Mouse (Mus musculus) layer of hippocampus, adult 8-10 months (tissue): Measurements from ENCODE around the gene Anapc7. TPM values are rescaled to one million over a fixed set of nuclear protein-coding genes. Genes with fewer than 3 reads are reported as not detected.
"Not testable (repeated sequence)": the region's sequence is repeated elsewhere in the genome, so short reads cannot be mapped to it uniquely, and the experiment has no call there.

ENCODE experiments used
- DNase-seq, 2 experiments: peaks; one replicate each; pipeline ENCODE4 v3.0.0; 2022; ENCODE audit warnings: low spot score in 2 of 2
- total RNA-seq, 4 experiments: library from RNA; stranded (reverse); gene quantifications; 2 replicates each; pipeline ENCODE4 v1.2.4; 2022

The Anapc7 gene
- total RNA-seq, 4 experiments from 2014 or later: 33.0 to 39.2 (median 36.3) TPM

DNA sequence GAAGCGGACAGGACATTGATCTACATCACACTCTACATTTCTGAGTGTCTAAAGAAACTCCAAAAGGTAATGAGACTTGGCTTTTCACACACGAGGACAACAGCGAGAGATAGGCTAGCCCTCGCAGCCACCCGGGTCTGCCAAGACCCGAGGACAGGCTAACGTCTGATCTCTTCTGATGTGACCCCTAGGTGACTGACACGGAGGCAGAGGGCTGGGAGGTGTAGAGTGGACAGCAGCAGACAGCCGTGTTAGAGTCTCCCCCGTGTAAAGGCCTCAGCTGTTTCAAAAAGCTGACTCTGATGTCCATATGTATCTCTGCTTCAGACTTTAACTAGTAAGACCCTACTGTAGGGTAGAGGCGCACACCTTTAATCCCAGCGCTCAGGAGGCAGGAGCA is 18.1 kb upstream of the Anapc7 start:
- no peak for DNase-seq

DNA sequence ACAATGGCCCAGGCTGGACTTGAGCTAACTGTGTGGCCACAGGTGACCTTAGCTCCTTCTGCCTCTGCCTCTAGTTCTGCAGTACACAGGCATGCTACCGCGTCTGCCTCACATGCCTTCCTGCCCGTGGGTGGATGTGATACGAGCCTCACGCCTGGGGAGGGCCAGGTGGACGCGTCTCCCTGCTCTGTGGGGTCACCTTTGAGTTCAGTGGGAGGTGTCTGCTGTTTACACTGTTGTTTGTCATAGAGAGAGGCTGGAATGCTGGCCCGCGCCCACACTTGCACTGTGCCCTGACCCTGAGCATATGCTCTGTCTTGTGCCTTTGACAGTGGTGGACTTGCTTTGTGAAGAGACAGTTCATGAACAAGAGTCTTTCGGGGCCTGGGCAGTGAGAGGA is 16.0 kb upstream of the Anapc7 start:
- DNase-seq: no peak

DNA sequence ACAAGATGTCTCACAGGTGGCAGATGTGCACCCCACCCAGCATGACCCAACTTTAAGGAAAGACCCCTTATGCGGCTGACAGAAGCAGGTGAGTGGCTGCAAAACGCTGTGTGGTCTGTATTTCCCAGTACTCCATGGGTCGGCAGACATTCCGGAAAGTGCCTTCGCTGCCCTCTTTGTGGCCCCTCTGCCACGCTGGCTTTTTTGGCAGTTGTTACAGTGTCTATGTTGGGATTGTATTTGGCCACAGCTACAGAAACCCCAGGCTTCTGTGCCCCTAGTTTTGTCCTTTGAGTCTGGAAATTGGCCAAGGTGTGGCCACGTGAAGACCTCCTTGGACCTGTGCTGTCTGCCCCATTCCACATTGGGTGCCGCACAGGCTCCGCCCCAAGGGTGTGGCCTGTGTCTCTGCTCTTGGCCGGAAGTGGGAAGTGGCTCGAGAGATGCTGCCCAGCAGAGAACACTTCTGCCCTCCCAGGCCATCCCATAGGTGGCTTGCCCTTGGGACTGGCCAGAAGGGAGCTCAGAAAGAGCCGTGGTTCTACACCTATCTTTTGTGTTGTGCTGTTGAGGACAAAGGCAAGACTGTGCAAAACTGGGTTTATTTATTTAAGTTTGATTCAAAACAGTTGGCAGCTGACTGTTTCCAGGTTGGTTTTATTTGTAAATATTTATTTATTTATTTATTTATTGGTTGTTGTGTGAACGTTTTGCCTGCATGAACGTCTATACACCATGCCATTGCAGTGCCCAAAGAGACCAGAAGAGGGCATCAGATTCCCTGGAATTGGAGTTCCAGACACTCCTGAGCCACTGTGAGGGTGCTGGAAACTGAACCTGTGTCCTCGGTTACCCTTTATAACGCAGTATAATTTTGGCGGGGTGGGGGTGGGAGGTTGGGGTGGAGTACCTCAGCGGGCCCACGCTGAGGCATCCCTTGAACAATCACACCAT is 11.5 kb upstream of the Anapc7 start:
- no peak for DNase-seq

DNA sequence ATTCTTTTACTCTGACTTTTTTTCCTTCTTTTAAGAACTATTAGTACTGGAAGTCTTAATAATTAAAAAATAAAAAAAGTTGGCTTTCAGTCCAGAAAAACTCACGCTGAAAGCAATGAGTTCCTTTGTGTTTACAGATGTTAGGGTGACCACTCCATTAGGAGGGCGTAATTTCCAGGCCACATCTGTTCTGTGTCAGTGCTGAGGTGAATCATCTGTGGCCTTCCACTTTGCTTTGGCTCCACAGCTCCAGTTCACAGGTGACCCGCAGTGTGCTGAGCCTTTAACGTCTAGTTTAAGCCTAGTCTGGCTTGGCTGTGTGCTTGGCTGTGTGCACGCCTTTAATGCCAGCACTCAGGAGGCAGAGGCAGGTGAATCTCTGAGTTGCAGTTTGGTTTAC is 9.6 kb upstream of the Anapc7 start:
- no peak for DNase-seq

DNA sequence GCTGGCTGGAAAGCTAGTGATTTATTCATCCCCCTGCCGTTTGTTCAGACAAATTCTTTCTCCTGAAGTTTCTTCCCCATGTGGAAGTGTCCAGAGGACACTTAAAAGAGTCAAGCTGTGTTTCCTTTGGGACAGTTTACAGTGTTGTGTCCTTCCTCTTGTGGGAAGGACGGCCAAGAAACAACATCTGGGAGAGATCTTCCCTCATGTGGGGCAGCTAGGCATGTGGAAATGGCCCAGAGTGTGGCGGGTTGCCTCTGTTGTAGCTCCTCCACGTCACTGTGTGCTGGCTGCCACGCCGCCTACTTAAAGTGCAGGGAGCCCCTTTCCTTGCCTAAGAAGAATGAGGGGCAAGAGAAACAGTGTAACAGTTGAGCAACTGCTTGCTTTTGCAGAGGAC is 8.7 kb upstream of the Anapc7 start:
- no peak for DNase-seq

DNA sequence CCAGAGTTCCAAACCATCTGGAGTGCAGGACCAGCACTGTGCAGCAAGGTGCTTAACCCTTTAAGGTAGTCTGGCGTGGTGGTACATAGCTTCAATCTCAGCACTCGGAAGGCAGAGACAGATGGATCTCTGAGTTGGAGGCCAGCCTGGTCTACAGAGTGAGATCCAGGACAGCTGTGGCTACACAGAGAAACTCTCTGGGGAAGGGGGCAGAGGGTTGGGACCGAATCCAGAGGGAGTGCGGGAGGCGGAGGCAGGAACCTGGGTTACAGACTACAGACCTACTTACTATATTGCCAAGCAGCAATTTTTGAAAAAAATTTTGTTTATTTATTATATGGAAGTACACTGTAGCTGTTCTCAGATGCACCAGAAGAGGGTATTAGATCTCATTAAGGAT is 7.1 kb upstream of the Anapc7 start:
- DNase-seq: no peak

DNA sequence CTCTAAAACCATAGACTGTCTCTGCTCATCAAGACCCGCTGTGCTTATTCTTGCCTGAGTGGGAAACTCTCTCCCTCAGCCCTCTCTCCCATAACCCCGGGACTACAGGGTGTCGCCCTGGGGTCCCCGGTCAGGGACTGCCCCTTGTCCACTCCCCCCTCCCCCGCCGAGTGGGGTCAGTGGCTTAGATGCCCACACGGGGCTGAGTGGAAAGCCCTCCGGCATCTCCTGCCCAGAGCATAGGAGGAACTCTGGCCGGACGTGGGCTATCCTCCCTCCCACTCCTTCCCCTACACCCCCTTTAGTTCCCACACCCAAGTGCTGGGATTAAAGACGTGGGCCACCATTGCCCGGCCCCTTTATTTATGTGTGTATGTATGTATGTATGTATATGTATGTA is 6.0 kb upstream of the Anapc7 start:
- DNase-seq: no peak

DNA sequence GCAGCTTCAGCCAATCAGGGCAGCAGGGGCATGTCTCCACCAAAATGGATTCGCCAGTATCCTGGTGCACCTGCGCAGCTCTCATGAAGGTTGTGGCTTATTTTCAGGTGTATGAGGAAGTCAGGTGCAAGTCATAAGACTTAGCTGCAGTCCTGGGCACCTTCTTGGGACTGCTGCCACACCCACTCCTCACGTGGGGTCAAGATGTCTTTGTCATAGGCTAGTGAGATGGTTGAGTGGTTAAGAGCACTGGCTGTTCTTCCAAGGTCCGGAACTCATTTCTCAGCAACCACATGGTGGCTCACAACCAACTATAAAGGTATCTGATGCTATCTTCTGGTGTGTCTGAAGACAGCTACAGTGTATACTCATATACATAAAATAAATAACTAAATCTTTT is 817 bp upstream of the Anapc7 start:
- not testable (repeated sequence) for DNase-seq

DNA sequence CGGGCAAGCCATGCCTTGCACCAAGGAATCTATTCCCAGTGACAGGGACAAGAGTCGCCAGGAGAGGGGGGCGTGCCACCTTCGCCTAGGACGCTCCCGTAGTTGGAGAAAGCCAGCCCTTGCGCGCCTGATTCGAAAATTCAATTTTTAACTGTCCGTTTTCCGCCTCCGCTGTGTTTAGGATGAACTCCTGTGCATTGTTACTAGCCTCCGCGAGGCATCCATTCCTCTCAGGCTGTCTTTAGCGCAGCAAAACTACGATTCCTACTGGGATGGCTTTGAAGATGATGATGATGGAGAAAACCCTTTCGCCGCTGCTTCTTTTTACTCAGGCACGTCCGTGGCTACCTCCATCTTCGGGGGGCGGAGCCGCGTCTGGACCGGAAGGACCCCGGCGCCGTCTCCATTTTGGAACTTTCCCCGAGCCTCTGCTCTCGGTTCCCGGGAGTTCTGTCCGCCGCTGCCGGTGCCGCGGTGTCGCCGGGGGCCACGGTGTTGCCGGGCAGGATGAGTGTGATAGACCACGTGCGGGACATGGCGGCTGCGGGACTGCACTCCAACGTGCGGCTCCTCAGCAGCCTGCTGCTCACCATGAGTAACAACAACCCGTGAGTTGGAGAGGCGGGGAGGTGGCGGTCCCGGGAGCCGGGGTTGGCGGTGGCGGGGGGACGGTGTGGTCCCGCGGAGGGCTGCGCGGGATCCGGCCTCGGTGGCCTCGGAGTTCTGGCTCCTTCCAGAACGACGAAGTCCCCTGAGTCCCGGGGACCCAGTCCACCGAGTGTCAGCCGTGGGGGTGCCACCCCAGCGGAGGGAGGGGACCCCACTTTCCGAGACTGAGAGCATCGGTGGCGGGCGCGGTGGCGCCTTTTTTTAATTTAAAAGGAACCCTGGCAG is 825 bp downstream of the Anapc7 start:
- DNase-seq: peak; percentile 79 to 88

DNA sequence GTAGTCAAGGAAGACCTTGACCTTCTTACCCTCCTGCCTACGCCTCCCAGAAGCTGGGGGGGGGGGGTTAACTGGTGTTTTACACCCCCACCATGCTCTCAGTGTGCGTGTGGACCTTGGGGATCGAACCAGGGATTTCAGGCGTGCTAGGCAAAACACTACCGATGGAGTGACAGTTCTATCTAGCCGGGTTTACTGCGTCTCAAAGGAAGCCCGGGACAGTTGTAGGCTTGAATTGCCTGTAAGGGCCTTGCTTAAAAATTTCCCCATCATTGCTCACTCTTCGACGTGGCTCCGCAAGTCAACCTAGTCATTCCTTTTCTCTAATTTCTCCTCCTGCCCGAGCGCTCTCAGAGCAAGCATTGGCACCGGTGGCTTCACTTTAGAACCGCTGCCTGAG is 1.6 kb downstream of the Anapc7 start:
- no peak for DNase-seq

DNA sequence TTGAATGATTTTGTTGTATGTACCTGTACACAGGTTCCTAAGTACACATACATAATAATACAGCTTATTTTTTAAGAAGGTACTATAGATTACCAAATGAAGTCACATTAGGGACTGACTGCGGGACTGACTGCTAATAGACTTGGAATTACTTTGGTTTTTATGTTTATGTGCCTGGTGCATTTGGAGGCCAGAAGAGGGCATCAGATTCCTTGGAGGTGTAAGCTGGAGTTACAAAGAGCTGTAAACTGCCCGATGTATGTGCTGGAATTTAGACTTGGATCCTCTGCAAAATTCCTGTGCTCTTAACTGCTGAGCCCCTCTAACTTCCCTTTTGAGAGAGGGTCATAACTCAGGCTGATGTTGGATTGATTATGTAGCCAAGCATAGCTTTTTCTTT is 4.1 kb downstream of the Anapc7 start:
- DNase-seq: no peak

DNA sequence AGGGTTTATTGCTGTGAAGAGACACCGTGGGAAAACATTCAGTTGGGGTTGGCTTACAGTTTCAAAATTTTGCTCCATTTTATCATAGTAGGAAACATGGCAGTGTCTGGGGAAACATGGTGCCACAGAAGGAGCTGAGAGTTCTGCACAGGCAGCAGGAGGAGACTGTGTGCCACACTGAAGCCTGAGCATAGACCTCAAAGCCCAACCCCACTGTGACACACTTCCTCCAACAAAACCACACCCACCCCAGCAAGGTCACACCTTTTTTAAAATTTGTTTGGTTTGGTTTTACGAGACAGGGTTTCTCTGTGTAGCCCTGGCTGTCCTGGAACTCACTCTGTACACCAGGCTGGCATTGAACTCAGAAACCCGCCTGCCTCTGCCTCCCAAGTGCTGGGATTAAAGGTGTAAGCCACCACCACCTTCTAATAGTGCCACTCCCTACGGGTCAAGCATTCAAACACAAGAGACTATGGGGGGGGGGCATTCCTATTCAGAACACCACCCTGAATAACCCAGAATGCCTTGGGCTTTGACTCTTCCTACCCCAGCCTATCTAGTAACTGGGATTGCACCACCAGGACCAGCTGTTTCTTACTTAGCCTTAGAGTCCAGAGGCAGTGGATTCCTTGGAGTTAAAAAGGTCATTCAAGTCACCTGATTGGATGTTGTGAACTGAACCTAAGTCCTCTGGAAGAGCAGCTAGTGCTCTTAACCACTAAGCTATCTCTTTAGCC is 8.7 kb downstream of the Anapc7 start:
- no peak for DNase-seq

DNA sequence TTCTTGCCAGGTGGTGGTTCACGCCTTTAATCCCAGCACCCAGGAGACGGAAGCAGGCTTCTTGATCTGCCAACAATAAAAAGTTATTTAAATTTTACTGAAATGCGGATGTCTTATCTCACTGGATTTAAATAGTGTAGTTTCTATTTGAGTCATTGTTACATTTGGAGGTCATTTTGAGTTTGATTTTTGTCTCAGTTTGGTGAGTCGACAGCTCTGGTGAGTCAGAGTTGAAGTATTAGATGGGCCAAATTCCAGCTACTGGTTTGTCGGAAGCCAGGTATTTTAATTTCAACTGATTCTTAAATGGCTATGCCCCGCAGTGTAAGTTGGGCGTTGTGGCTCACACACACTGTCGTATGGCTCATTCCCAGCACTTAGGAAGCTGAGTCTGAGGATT is 9.7 kb downstream of the Anapc7 start:
- DNase-seq: no peak

DNA sequence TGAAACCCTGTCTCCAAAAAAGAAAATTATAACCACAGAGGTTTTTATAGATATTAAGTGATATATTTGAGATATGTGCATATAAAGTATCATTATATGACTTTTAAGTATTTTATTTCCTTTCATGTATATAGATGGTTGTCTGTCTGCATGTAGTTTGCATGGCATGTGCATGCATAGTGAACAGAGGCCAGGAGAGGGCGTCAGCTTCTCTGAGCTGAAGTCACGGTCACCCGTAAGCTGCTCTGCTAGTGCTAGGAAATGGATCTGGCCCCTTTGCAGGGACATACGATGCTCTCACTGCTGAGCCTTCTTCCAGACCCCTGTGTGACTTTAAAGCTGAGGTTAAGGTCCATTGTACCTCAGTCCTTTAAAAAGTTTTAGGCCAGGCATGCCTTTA is 13.0 kb downstream of the Anapc7 start:
- DNase-seq: no peak

DNA sequence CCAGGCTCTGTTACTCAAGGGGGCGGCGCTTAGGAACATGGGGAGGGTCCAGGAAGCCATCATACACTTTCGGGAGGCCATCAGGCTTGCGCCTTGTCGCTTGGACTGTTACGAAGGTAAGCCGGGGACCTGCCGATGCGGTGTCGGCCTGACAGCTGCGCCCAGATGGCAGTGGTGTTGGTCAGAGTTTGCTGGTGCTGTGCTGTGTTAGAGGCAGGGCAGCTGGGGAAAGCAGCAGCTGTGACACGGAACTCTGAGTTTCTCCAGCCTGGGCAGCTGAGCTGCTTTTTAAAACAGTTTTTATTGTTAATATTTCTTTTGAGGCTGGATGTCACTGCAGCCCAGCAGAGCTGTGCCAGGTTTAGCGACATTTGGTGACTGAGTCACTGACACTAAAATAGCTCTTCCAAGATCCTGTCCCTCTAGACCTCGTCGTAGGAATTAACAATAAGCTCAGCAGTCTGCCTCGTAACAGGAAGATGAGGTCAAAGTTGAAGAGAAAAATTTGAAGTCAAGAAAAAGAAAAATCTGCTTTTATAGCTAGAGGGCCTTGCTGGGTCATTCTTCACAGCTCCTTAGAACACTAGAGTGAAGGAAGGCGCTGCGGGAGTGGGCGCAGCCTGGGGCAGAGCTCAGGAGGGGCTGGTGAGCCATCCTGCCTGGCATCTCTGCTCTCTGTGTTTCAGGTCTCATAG is 18.1 kb downstream of the Anapc7 start:
- no peak for DNase-seq

DNA sequence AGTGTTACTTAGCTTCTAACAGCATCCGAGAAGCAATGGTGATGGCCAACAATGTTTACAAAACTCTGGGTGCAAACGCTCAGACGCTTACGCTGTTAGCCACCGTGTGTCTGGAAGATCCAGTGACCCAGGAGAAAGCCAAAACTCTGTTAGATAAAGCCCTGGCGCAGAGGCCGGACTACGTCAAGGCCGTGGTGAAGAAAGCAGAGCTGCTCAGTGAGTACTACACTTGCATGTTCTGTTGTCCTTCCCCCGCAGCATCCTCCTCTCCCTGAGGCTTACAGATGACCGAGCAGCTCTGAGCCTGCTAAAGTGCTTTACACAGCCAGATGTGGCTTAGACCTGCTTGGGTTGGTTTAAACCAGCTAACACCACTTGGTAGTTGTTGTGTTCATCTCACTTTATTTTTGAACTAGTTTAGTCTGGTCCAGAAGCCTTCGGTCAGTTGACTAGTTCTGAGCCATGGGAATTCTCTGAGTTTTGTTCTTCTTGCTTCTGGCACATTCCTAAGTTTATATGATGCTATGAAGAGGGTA is 18.7 kb downstream of the Anapc7 start:
- DNase-seq: no peak

DNA sequence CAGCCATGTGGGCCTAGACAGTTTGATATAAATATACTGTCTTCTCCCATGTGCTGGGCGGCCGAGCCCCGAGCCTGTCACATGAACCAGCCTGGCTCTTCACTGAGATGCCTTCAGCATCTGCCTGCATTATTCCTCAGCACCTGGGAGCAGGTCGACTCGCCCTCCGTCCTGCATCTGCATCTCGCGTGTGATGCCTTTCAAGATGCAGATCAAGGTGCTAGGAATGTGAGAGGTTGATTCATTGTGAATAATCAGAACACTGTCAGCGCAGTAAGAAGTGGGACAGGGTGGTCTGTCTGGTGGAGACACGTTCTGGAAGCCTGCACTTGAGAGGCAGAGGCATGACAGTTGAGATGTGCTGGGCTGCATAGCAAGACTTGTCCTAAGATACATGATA is 23.0 kb downstream of the Anapc7 start:
- no peak for DNase-seq

DNA sequence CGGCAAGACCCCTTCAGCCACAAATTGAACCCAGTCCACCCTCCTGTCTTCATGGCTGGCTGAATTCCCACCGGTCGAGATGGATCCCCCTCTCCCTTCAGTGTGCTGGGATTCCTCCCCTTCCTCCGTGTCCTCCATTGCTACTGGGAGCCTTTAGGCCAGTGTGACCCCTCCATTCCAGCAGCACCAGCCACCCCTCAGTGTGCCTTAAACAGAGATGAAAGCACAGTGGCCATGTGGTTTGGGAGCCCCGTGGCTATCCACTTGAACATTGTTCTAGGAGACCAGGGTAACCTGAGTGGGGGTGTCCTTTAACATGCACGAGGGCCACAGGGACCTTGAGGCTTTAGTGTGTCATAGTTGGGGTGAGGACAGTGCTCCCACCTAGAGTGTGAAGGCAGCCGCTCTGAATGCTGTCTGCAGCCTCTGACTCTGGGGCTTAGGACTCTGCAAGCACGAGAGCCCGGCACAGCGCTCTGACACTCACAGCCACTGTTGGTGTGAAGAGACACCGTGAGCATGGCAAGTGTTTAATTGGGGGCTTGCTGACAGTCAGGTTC is 23.6 kb downstream of the Anapc7 start:
- DNase-seq: no peak

DNA sequence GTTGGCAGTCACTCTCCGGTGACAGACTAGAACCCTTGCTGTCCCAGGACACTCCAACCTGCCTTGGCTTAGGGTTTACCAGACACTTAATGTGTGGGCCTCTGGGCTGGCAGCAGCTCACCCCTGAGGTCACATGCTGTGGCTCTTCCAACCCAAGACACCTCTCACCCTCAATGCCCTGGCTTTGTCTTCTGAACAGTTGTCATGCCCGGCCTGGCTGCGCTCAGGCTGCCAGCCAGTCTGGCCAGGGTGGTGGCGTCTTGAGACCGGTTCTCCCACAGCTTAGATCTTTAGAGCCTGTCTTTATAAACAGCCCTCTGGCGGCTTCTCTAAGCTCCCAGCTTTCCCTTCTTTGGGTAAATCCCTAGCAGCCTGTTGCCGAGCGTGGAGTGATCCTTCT is 26.4 kb downstream of the Anapc7 start:
- no peak for DNase-seq

DNA sequence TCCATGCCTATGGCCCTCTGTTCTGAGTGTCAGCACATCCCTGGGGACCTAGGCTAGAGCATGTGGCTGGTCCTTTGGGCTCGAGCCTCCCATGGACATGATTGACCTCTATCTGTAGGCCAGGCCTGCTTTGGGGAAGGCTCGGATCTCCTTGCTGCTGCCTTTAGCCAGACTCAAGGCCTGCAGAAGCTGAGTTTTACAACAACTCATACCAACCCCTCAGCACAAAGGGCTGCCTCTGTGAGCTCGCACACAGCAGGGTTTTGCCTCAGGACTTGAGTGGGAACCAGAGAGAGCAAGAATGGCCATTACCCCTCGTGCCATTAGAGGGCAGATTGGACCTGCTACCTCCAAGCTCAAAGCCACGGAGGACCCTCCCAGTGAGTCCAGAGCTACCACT is 27.4 kb downstream of the Anapc7 start:
- DNase-seq: no peak

DNA sequence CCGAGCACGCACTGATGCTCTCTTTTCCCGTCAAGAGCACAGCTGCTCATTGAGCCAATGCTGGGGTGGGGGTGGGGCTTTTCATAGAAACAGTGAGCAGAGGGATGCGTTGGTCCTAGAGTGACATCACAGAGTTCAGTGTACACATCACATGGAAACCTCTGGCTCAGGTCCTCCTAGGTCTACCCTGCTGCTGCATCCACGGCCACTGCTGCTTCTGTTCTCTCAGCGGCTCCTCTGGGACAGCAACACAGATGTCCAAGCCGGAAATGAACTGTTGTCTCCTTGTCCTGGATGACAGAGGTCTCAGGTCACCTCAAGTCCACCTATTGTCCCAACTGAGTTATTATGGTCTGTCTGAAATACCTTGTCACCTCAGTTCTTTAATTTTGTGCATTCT is 28.5 kb downstream of the Anapc7 start:
- DNase-seq: no peak
